Mouse (Mus musculus) natural killer cell, adult 2 months (primary cell): ENCODE results near the gene Peli2.
A peak's percentile ranks its signal among the peaks of the same experiment; 100 is the strongest.

ENCODE experiments used
- DNase-seq, 2 experiments: peaks; one replicate each; pipeline ENCODE4 v3.0.0; 2022; ENCODE audit warnings: low spot score in 2 of 2

The Peli2 gene

GRCm38 (mm10) chr14:48288600-48288999 is 168.0 kb downstream of the Peli2 start:
- no peak for DNase-seq

- DNase-seq, result no peak
Observed at GRCm38 (mm10) chr14:48289602-48290599, 169.3 kb downstream of the Peli2 start.

- DNase-seq, result no peak
Observed at GRCm38 (mm10) chr14:48293498-48293897, 172.9 kb downstream of the Peli2 start.

- DNase-seq, result no peak
Observed at GRCm38 (mm10) chr14:48295410-48295809, 174.8 kb downstream of the Peli2 start.

GRCm38 (mm10) chr14:48295815-48296271 is 175.2 kb downstream of the Peli2 start:
- no peak for DNase-seq

GRCm38 (mm10) chr14:48296820-48297219 is 176.2 kb downstream of the Peli2 start:
- DNase-seq, result no peak

- no peak for DNase-seq
Observed at GRCm38 (mm10) chr14:48302471-48303186, 182.0 kb downstream of the Peli2 start.

GRCm38 (mm10) chr14:48303235-48303634 is 182.6 kb downstream of the Peli2 start:
- no peak for DNase-seq

GRCm38 (mm10) chr14:48303841-48304240 is 183.2 kb downstream of the Peli2 start:
- peak; percentile 28 to 45 for DNase-seq

- no peak for DNase-seq
Observed at GRCm38 (mm10) chr14:48313234-48313633, 192.6 kb downstream of the Peli2 start.

- no peak for DNase-seq
Observed at GRCm38 (mm10) chr14:48316396-48316795, 195.8 kb downstream of the Peli2 start.

GRCm38 (mm10) chr14:48323771-48324459 is 203.3 kb downstream of the Peli2 start:
- DNase-seq, result no peak

- no peak for DNase-seq
Observed at GRCm38 (mm10) chr14:48324460-48324850, 203.8 kb downstream of the Peli2 start.

- no peak for DNase-seq
Observed at GRCm38 (mm10) chr14:48327746-48328145, 207.1 kb downstream of the Peli2 start.

GRCm38 (mm10) chr14:48329716-48330365 is 209.2 kb downstream of the Peli2 start:
- DNase-seq, result no peak
